Mouse (Mus musculus): ENCODE measurements at regions not wholly inside any gene's neighbourhood (a gene's known extent, or its start where the extent isn't known, plus 50 kb on each side); places are given as distances from the start of the nearest gene placed in this dataset.
A peak's percentile ranks its signal among the peaks of the same experiment; 100 is the strongest.

GRCm38 (mm10) chr5:44335756-44336155 lies 109.3 kb upstream of the Tapt1 start:
- 55% methylated on average over 5 of the region's 5 CpGs for WGBS
- H3K9ac ChIP-seq (ENCODE audit: low read depth, low read length): no peak overlapping the region
- DNase-seq (ENCODE audit: extremely low read depth, low read depth, low spot score): peak; percentile 12
- no peaks in the 10 kb centered on the region for H3K36me3 ChIP-seq (ENCODE audit: control insufficient read depth, insufficient read depth, low read length)
- TF ChIP-seq CTCF (IDR thresholded peaks at IDR 0.05; ENCODE audit: low read depth, low read length) (no peak), POLR2A (IDR thresholded peaks at IDR 0.05; ENCODE audit: extremely low read depth, insufficient read depth, low read length) (no peak)
- peaks cover 8% of the 10 kb centered on the region; the same call in 1 of the 2 replicates for H3K27me3 ChIP-seq (ENCODE audit: control insufficient read depth, insufficient read depth, low read length)
- no peaks in the 10 kb centered on the region for H3K4me1 ChIP-seq (ENCODE audit: control insufficient read depth, insufficient read depth, low read length)
- no peak overlapping the region for H3K27ac ChIP-seq (replicated peaks; ENCODE audit: insufficient read depth, low read depth, low read length)
- H3K4me3 ChIP-seq (ENCODE audit: insufficient read depth, low read depth, low read length): no peak overlapping the region
- no peaks in the 10 kb centered on the region for H3K79me2 ChIP-seq (ENCODE audit: control insufficient read depth, insufficient read depth, low read length)

GRCm38 (mm10) chr5:44319626-44320025 lies 93.2 kb upstream of the Tapt1 start:
- Histone ChIP-seq H3K4me1 (ENCODE audit: control insufficient read depth, insufficient read depth, low read length) (no peaks in the 10 kb centered on the region), H3K36me3 (ENCODE audit: control insufficient read depth, insufficient read depth, low read length) (no peaks in the 10 kb centered on the region), H3K4me3 (ENCODE audit: insufficient read depth, low read depth, low read length) (no peak overlapping the region), H3K27me3 (ENCODE audit: control insufficient read depth, insufficient read depth, low read length) (no peaks in the 10 kb centered on the region), H3K9ac (ENCODE audit: low read depth, low read length) (no peak overlapping the region), H3K79me2 (ENCODE audit: control insufficient read depth, insufficient read depth, low read length) (no peaks in the 10 kb centered on the region), H3K27ac (replicated peaks; ENCODE audit: insufficient read depth, low read depth, low read length) (no peak overlapping the region)
- WGBS: 85% methylated on average over 1 of the region's 1 CpGs
- no peak for DNase-seq (ENCODE audit: extremely low read depth, low read depth, low spot score)
- TF ChIP-seq CTCF (IDR thresholded peaks at IDR 0.05; ENCODE audit: low read depth, low read length): no peak
- no peak for TF ChIP-seq POLR2A (IDR thresholded peaks at IDR 0.05; ENCODE audit: extremely low read depth, insufficient read depth, low read length)

- no peaks in the 10 kb centered on the region for H3K79me2 ChIP-seq (ENCODE audit: control insufficient read depth, insufficient read depth, low read length)
- no peak overlapping the region for H3K27ac ChIP-seq (replicated peaks; ENCODE audit: insufficient read depth, low read depth, low read length)
- H3K9ac ChIP-seq (ENCODE audit: low read depth, low read length): no peak overlapping the region
- 15% methylated on average over 16 of the region's 16 CpGs for WGBS
- DNase-seq (ENCODE audit: extremely low read depth, low read depth, low spot score): no peak
- no peak overlapping the region for H3K4me3 ChIP-seq (ENCODE audit: insufficient read depth, low read depth, low read length)
- H3K27me3 ChIP-seq (ENCODE audit: control insufficient read depth, insufficient read depth, low read length): peaks cover 3% of the 10 kb centered on the region; the same call in 1 of the 2 replicates
- no peak for TF ChIP-seq CTCF (IDR thresholded peaks at IDR 0.05; ENCODE audit: low read depth, low read length)
- TF ChIP-seq POLR2A (IDR thresholded peaks at IDR 0.05; ENCODE audit: extremely low read depth, insufficient read depth, low read length): no peak
- no peaks in the 10 kb centered on the region for H3K4me1 ChIP-seq (ENCODE audit: control insufficient read depth, insufficient read depth, low read length)
- no peaks in the 10 kb centered on the region for H3K36me3 ChIP-seq (ENCODE audit: control insufficient read depth, insufficient read depth, low read length)
These were observed 80.5 kb upstream of the Tapt1 start for GRCm38 (mm10) chr5:44306769-44307557.

- H3K4me3 ChIP-seq (ENCODE audit: insufficient read depth, low read depth, low read length): no peak overlapping the region
- 35% methylated on average over 14 of the region's 14 CpGs for WGBS
- no peak overlapping the region for H3K27ac ChIP-seq (replicated peaks; ENCODE audit: insufficient read depth, low read depth, low read length)
- H3K79me2 ChIP-seq (ENCODE audit: control insufficient read depth, insufficient read depth, low read length): no peaks in the 10 kb centered on the region
- H3K9ac ChIP-seq (ENCODE audit: low read depth, low read length): no peak overlapping the region
- H3K36me3 ChIP-seq (ENCODE audit: control insufficient read depth, insufficient read depth, low read length): no peaks in the 10 kb centered on the region
- H3K4me1 ChIP-seq (ENCODE audit: control insufficient read depth, insufficient read depth, low read length): no peaks in the 10 kb centered on the region
- peak; percentile 18 for DNase-seq (ENCODE audit: extremely low read depth, low read depth, low spot score)
- peaks cover 7% of the 10 kb centered on the region; the same call in 1 of the 2 replicates for H3K27me3 ChIP-seq (ENCODE audit: control insufficient read depth, insufficient read depth, low read length)
- TF ChIP-seq CTCF (IDR thresholded peaks at IDR 0.05; ENCODE audit: low read depth, low read length) (peak; percentile 61), POLR2A (IDR thresholded peaks at IDR 0.05; ENCODE audit: extremely low read depth, insufficient read depth, low read length) (no peak)
These were observed 77.7 kb upstream of the Tapt1 start for GRCm38 (mm10) chr5:44303886-44304855.

- H3K27ac ChIP-seq (replicated peaks; ENCODE audit: insufficient read depth, low read depth, low read length): no peak overlapping the region
- no peak overlapping the region for H3K9ac ChIP-seq (ENCODE audit: low read depth, low read length)
- peak; percentile 45 for DNase-seq (ENCODE audit: extremely low read depth, low read depth, low spot score)
- H3K79me2 ChIP-seq (ENCODE audit: control insufficient read depth, insufficient read depth, low read length): no peaks in the 10 kb centered on the region
- 7% methylated on average over 5 of the region's 5 CpGs for WGBS
- no peak for TF ChIP-seq POLR2A (IDR thresholded peaks at IDR 0.05; ENCODE audit: extremely low read depth, insufficient read depth, low read length)
- TF ChIP-seq CTCF (IDR thresholded peaks at IDR 0.05; ENCODE audit: low read depth, low read length): peak; percentile 79
- H3K4me1 ChIP-seq (ENCODE audit: control insufficient read depth, insufficient read depth, low read length): no peaks in the 10 kb centered on the region
- no peaks in the 10 kb centered on the region for H3K36me3 ChIP-seq (ENCODE audit: control insufficient read depth, insufficient read depth, low read length)
- no peaks in the 10 kb centered on the region for H3K27me3 ChIP-seq (ENCODE audit: control insufficient read depth, insufficient read depth, low read length)
- no peak overlapping the region for H3K4me3 ChIP-seq (ENCODE audit: insufficient read depth, low read depth, low read length)
These were observed 58.0 kb upstream of the Tapt1 start for GRCm38 (mm10) chr5:44284384-44284783.

Data from liver, adult 2 months (tissue).